Mouse (Mus musculus) stomach, postnatal 0 days (tissue): ENCODE measurements at regions not wholly inside any gene's neighbourhood (a gene's known extent, or its start where the extent isn't known, plus 50 kb on each side); places are given as distances from the start of the nearest gene placed in this dataset.

ENCODE experiments used
- ATAC-seq: fragments of 200-750 bp; cut with Nextera tagmentation; 2 replicates; pipeline ENCODE4 v1.8.0; 2017; ENCODE audit not compliant: low FRiP score, low TSS enrichment
- DNase-seq: peaks from one replicate; pipeline ENCODE4 v3.0.0-alpha.2; 2016; ENCODE audit warnings: low spot score
- H3K27ac ChIP-seq: fragments of 300-500 bp; sonication (generic); replicated peaks from 2 replicates; pipeline ENCODE4 v1.5.1; 2014; ENCODE audit warnings: mild to moderate bottlenecking, control low read depth
- H3K27me3 ChIP-seq: fragments of 300-500 bp; sonication (generic); 2 replicates; pipeline ENCODE4 v1.6.1; 2014; ENCODE audit warnings: low read length; ENCODE audit not compliant: control insufficient read depth, insufficient read depth
- H3K36me3 ChIP-seq: fragments of 300-500 bp; sonication (generic); 2 replicates; pipeline ENCODE4 v1.6.1; 2014; ENCODE audit warnings: low read length, mixed read lengths; ENCODE audit not compliant: control insufficient read depth, insufficient read depth
- H3K4me1 ChIP-seq: fragments of 300-500 bp; sonication (generic); replicated peaks from 2 replicates; pipeline ENCODE4 v1.6.1; 2014; ENCODE audit warnings: antibody characterized with exemption; ENCODE audit not compliant: control insufficient read depth, insufficient read depth
- H3K4me2 ChIP-seq: fragments of 300-500 bp; sonication (generic); replicated peaks from 2 replicates; pipeline ENCODE4 v1.6.1; 2014; ENCODE audit warnings: low read depth, mild to moderate bottlenecking, control low read depth, moderate library complexity
- H3K4me3 ChIP-seq: fragments of 300-500 bp; sonication (generic); 2 replicates; pipeline ENCODE4 v1.5.1; 2014; ENCODE audit warnings: low read depth, low read length, control low read depth
- H3K9ac ChIP-seq: fragments of 300-500 bp; sonication (generic); 2 replicates; pipeline ENCODE4 v1.6.1; 2014; ENCODE audit warnings: mild to moderate bottlenecking, low read length, control low read depth, mixed read lengths
- H3K9me3 ChIP-seq: fragments of 300-500 bp; sonication (generic); 2 replicates; pipeline ENCODE4 v1.6.1; 2016; ENCODE audit warnings: low read length; ENCODE audit not compliant: control insufficient read depth
- CTCF ChIP-seq: IDR thresholded peaks from 2 replicates; pipeline ENCODE4 v1.5.1; 2016; ENCODE audit warnings: antibody characterized with exemption, low read depth, mild to moderate bottlenecking, moderate library complexity
- EP300 ChIP-seq: optimal IDR thresholded peaks from 2 replicates; pipeline ENCODE3; 2016; ENCODE audit warnings: antibody characterized with exemption
- WGBS: fragments of 180-500 bp; shearing (Covaris S2); extraction: QIAGEN DNeasy Blood & Tissue Kit; methylation state at CpG from one replicate; pipeline ENCODE4 v1.1.7; 2014; 5-methylcytosine and 5-hydroxymethylcytosine counted together

GRCm38 (mm10) chr2:84539096-84539495, 62.5 kb upstream of the Tfpi start:
- no peak for TF ChIP-seq EP300
- TF ChIP-seq CTCF: no peak

DNA sequence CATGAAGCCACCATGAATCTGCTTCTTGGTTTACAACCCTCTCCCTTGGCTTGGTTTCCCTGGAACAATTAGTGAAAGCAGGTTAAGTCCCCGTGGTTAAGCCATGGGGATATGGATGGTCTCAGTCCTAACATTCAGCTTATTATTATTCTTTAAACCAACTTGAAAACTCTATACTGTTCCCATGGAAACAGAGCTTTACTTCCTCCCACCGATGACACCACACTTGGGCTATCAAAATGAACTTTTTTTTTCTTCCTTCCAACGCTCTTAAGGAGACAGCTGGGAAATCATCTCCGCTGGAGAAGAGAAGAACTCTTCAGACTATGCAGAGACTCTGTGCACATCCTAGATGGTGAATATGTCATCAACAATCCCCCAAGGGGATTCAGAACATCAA, 61.4 kb upstream of the Tfpi start:
- Histone ChIP-seq H3K27me3 (no peaks in the 10 kb centered on the region), H3K9ac (no peak overlapping the region), H3K9me3 (no peaks in the 10 kb centered on the region), H3K4me1 (no peaks in the 10 kb centered on the region), H3K4me2 (no peak overlapping the region), H3K27ac (no peak overlapping the region), H3K36me3 (no peaks in the 10 kb centered on the region), H3K4me3 (no peak overlapping the region)
- DNase-seq (no peak), ATAC-seq (no peak)
- WGBS: 81% methylated on average over 4 of the region's 4 CpGs
- TF ChIP-seq EP300 (no peak), CTCF (no peak)

More at GRCm38 (mm10) chr2:84539096-84539495, 62.5 kb upstream of the Tfpi start:
- Histone ChIP-seq H3K9me3 (no peaks in the 10 kb centered on the region), H3K4me1 (no peaks in the 10 kb centered on the region), H3K4me2 (no peak overlapping the region), H3K36me3 (no peaks in the 10 kb centered on the region), H3K4me3 (no peak overlapping the region), H3K27ac (no peak overlapping the region), H3K27me3 (no peaks in the 10 kb centered on the region), H3K9ac (no peak overlapping the region)
- 77% methylated on average over 2 of the region's 2 CpGs for WGBS
- DNase-seq (no peak), ATAC-seq (no peak)

GRCm38 (mm10) chr2:84531215-84531614, 54.6 kb upstream of the Tfpi start:
- H3K27ac ChIP-seq: no peak overlapping the region
- WGBS: 78% methylated on average over 3 of the region's 3 CpGs
- no peak overlapping the region for H3K9ac ChIP-seq
- ATAC-seq (no peak), DNase-seq (no peak)
- H3K4me3 ChIP-seq: no peak overlapping the region
- TF ChIP-seq EP300 (no peak), CTCF (no peak)
- no peaks in the 10 kb centered on the region for H3K4me1 ChIP-seq
- H3K36me3 ChIP-seq: no peaks in the 10 kb centered on the region
- no peaks in the 10 kb centered on the region for H3K9me3 ChIP-seq
- H3K27me3 ChIP-seq: no peaks in the 10 kb centered on the region
- no peak overlapping the region for H3K4me2 ChIP-seq

DNA sequence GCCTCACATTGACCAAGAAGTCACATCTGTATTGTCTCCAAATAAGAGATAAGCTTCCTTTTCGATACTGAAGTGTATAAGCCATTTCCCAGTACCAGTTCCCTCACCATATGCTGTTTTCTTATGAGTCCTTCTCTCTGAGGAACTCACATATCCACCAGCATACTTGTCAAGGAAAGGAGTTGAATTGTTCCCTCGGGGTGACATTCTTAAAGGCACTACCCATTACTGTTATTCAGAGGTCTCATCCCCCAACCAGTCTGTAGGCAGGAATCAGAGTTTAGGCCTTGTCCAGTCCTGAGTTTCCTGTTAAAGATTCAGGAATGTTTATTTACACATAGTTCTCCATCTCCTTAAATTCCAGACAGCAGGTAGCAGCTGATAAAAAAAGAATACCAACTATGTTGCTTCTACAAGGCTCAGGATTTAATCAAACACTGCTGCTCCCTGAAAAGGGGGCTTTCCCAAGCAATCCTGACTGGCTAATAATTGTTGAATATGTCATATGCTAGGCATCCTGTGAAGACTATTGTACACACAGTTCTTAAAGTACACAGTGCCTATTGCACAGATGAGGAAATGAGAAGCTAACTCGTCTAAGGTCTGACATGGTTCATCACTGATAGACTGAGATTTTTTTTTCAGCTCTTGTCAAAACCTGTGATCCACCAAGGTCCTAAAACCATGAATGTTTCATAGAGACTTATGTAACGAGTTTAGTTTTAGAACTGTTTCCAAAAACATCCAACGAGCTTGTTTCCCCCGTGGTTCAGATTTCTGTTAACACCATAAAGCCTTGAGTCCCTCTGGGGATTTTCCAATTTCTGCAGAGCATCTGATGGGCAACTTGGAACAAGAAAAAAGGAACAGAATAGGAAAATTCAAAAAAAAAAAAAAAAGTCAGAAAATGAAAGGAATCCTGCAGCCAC, 52.5 kb upstream of the Tfpi start:
- H3K4me2 ChIP-seq: no peak overlapping the region
- TF ChIP-seq EP300: no peak
- no peak for TF ChIP-seq CTCF
- no peak overlapping the region for H3K4me3 ChIP-seq
- 49% methylated on average over 6 of the region's 6 CpGs for WGBS
- H3K9me3 ChIP-seq: no peaks in the 10 kb centered on the region
- no peak overlapping the region for H3K9ac ChIP-seq
- H3K27ac ChIP-seq: peak overlapping the region; percentile 3; the same call in 1 of the 2 replicates
- H3K27me3 ChIP-seq: no peaks in the 10 kb centered on the region
- no peaks in the 10 kb centered on the region for H3K36me3 ChIP-seq
- H3K4me1 ChIP-seq: no peaks in the 10 kb centered on the region
- DNase-seq: no peak
- ATAC-seq: peak; percentile 36; the same call in 1 of the 2 replicates
